Comparison of ENCODE assay signal across 16 mouse cellular contexts in the genomic region with DNA sequence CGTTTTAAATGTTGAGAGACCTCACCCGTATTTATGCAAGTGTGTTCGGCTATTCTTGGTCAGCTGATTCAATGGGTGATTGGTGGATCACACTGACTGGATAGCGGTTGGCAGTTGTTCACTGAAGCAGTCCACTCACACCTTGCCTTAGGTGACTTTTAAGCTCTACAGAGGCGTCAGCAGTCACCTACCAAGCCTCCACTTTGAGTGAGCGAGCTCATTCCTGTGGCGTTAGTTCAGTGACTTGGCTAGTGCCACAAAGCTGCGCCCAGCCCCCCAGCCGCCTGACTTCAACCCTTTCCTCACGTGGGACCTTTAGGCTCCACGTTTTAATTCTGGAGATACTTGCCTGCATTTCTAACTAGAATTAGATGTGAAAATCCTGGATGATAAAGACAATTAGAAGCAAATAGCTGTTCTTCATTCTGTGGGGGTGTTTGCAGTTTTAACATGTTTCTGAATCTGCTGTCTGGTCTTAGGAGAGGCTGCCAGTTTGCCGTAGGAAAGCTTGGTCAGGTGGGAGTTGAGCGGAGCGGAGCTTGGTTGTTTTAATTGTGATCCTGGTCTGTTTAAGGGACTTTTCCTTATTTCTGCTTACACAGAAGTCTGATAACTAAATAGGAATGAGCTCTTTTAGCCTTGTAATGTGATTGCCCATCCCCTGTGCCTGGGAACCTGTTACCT.
A peak's percentile ranks its signal among the peaks of the same experiment; 100 is the strongest.
DNase-seq lines count a peak whose midpoint lies in the region; ATAC-seq lines count a peak whose summit lies in the region.
"Had no signal": no experiment of that assay in that cellular context is flagged by ENCODE, and none has a peak within 500 bp of the region (broad histone marks: within the 10 kb centered on the region; RNA-seq: fewer than 3 reads in every experiment).

No protein-coding gene starts in this region.

- H3K27me3 ChIP-seq in limb, embryonic 11.5 days (ENCODE audit: control insufficient read depth, insufficient read depth, low read length), result no peaks in the 10 kb centered on the region
- no peaks in the 10 kb centered on the region for H3K27me3 ChIP-seq in limb, embryonic 10.5 days (ENCODE audit: low read depth, poor library complexity, severe bottlenecking)
- H3K27me3 ChIP-seq in embryonic facial prominence, embryonic 10.5 days (replicated peaks; ENCODE audit: low read depth, poor library complexity, severe bottlenecking), result no peaks in the 10 kb centered on the region
- no peaks in the 10 kb centered on the region for H3K27me3 ChIP-seq in heart, embryonic 12.5 days (replicated peaks)
- no peaks in the 10 kb centered on the region for H3K27me3 ChIP-seq in limb, embryonic 15.5 days
- no peaks in the 10 kb centered on the region for H3K27me3 ChIP-seq in kidney, embryonic 16.5 days (ENCODE audit: insufficient read depth, low read length)
- H3K27me3 ChIP-seq: CH12.LX; hindbrain, embryonic 12.5 days; liver, embryonic 15.5 days; midbrain, embryonic 12.5 days had no signal

- H3K4me2 ChIP-seq in limb, embryonic 11.5 days (ENCODE audit: low read depth, severe bottlenecking), result no peak overlapping the region
- H3K4me2 ChIP-seq in heart, embryonic 12.5 days, result 0 out of 2 replicates have a peak overlapping the region, but pooled peaks have one; percentile 5
- H3K4me2 ChIP-seq in limb, embryonic 15.5 days, result no peak overlapping the region
- H3K4me2 ChIP-seq in kidney, embryonic 16.5 days (replicated peaks; ENCODE audit: low read depth, low read length), result no peak overlapping the region
- H3K4me2 ChIP-seq: hindbrain, embryonic 12.5 days; liver, embryonic 15.5 days; midbrain, embryonic 12.5 days had no signal

- H3K27ac ChIP-seq in limb, embryonic 11.5 days (replicated peaks; ENCODE audit: low read depth, low read length), result peak overlapping the region; percentile 83
- no peak overlapping the region; the same call in 1 of the 2 replicates for H3K27ac ChIP-seq in limb, embryonic 10.5 days
- peak overlapping the region; percentile 78; the same call in 1 of the 2 replicates for H3K27ac ChIP-seq in embryonic facial prominence, embryonic 10.5 days (replicated peaks)
- H3K27ac ChIP-seq in heart, embryonic 12.5 days (ENCODE audit: poor library complexity, severe bottlenecking), result peak overlapping the region; percentile 65
- peak overlapping the region; percentile 91 for H3K27ac ChIP-seq in limb, embryonic 15.5 days
- no peak overlapping the region for H3K27ac ChIP-seq in kidney, embryonic 16.5 days (ENCODE audit: low read length)
- H3K27ac ChIP-seq: layer of hippocampus, adult 2 months; liver, embryonic 15.5 days; midbrain, embryonic 12.5 days had no signal

- H3K9ac ChIP-seq in limb, embryonic 11.5 days (ENCODE audit: low read length), result no peak overlapping the region
- H3K9ac ChIP-seq in heart, embryonic 12.5 days, result no peak overlapping the region
- no peak overlapping the region for H3K9ac ChIP-seq in limb, embryonic 15.5 days
- H3K9ac ChIP-seq in kidney, embryonic 16.5 days (replicated peaks; ENCODE audit: low read length), result no peak overlapping the region
- H3K9ac ChIP-seq: hindbrain, embryonic 12.5 days; liver, embryonic 15.5 days had no signal

- WGBS in limb, embryonic 11.5 days, result 76% methylated on average over 14 of the region's 14 CpGs
- 82% methylated on average over 14 of the region's 14 CpGs for WGBS in limb, embryonic 10.5 days
- WGBS in embryonic facial prominence, embryonic 10.5 days, result 82% methylated on average over 14 of the region's 14 CpGs
- 52% methylated on average over 14 of the region's 14 CpGs for WGBS in heart, embryonic 12.5 days
- 53% methylated on average over 14 of the region's 14 CpGs for WGBS in limb, embryonic 15.5 days
- WGBS in kidney, embryonic 16.5 days, result 81% methylated on average over 14 of the region's 14 CpGs

- peaks cover 29% of the 10 kb centered on the region for H3K4me1 ChIP-seq in limb, embryonic 11.5 days (ENCODE audit: control insufficient read depth, insufficient read depth, low read length)
- peaks cover 55% of the 10 kb centered on the region for H3K4me1 ChIP-seq in limb, embryonic 10.5 days
- H3K4me1 ChIP-seq in embryonic facial prominence, embryonic 10.5 days, result peaks cover 40% of the 10 kb centered on the region
- H3K4me1 ChIP-seq in heart, embryonic 12.5 days (replicated peaks), result peaks cover 38% of the 10 kb centered on the region
- peaks cover 44% of the 10 kb centered on the region for H3K4me1 ChIP-seq in limb, embryonic 15.5 days
- peaks cover 12% of the 10 kb centered on the region; the same call in 1 of the 2 replicates for H3K4me1 ChIP-seq in kidney, embryonic 16.5 days (ENCODE audit: insufficient read depth, low read length)
- H3K4me1 ChIP-seq: liver, embryonic 15.5 days had no signal

- H3K4me3 ChIP-seq in limb, embryonic 11.5 days (ENCODE audit: low read depth, low read length), result no peak overlapping the region
- H3K4me3 ChIP-seq in limb, embryonic 10.5 days, result no peak overlapping the region
- no peak overlapping the region for H3K4me3 ChIP-seq in embryonic facial prominence, embryonic 10.5 days
- H3K4me3 ChIP-seq in heart, embryonic 12.5 days, result no peak overlapping the region
- H3K4me3 ChIP-seq in limb, embryonic 15.5 days, result no peak overlapping the region
- H3K4me3 ChIP-seq in kidney, embryonic 16.5 days (ENCODE audit: low read length), result no peak overlapping the region
- H3K4me3 ChIP-seq: hindbrain, embryonic 12.5 days; layer of hippocampus, adult 2 months; liver, embryonic 15.5 days; midbrain, embryonic 12.5 days had no signal

- no peak for DNase-seq in limb, embryonic 11.5 days (ENCODE audit: low spot score)
- no peak for DNase-seq in limb, embryonic 10.5 days (ENCODE audit: low spot score)
- DNase-seq in embryonic facial prominence, embryonic 10.5 days (ENCODE audit: low spot score), result no peak
- no peak for DNase-seq in adrenal gland, adult 18-20 months (ENCODE audit: low spot score in 2 of 2)
- no peak for DNase-seq in ovary, postnatal 36 days (ENCODE audit: low spot score)
- DNase-seq: adrenal gland, postnatal 10 days; thymus, adult 2 months had no signal

- no peaks in the 10 kb centered on the region for H3K9me3 ChIP-seq in limb, embryonic 11.5 days (ENCODE audit: control insufficient read depth, low read length)
- H3K9me3 ChIP-seq in limb, embryonic 10.5 days (replicated peaks), result no peaks in the 10 kb centered on the region
- H3K9me3 ChIP-seq in embryonic facial prominence, embryonic 10.5 days, result no peaks in the 10 kb centered on the region
- no peaks in the 10 kb centered on the region for H3K9me3 ChIP-seq in heart, embryonic 12.5 days (replicated peaks)
- H3K9me3 ChIP-seq in limb, embryonic 15.5 days, result no peaks in the 10 kb centered on the region
- no peaks in the 10 kb centered on the region for H3K9me3 ChIP-seq in kidney, embryonic 16.5 days (ENCODE audit: low read length)
- H3K9me3 ChIP-seq: hindbrain, embryonic 12.5 days; liver, embryonic 15.5 days; midbrain, embryonic 12.5 days had no signal

- peaks cover 8% of the 10 kb centered on the region for H3K36me3 ChIP-seq in limb, embryonic 11.5 days (ENCODE audit: control insufficient read depth, insufficient read depth, low read length)
- peaks cover 71% of the 10 kb centered on the region for H3K36me3 ChIP-seq in limb, embryonic 10.5 days
- peaks cover 69% of the 10 kb centered on the region for H3K36me3 ChIP-seq in embryonic facial prominence, embryonic 10.5 days (replicated peaks)
- peaks cover 59% of the 10 kb centered on the region for H3K36me3 ChIP-seq in heart, embryonic 12.5 days
- H3K36me3 ChIP-seq in limb, embryonic 15.5 days, result peaks cover 47% of the 10 kb centered on the region
- H3K36me3 ChIP-seq in kidney, embryonic 16.5 days (ENCODE audit: insufficient read depth, low read length), result peaks cover 49% of the 10 kb centered on the region

- no peak for ATAC-seq in limb, embryonic 11.5 days (ENCODE audit: insufficient number of reproducible peaks, low FRiP score, low TSS enrichment, low read depth)
- no peak for ATAC-seq in heart, embryonic 12.5 days (ENCODE audit: insufficient number of reproducible peaks, low FRiP score)
- ATAC-seq in limb, embryonic 15.5 days (ENCODE audit: insufficient number of reproducible peaks, low FRiP score, low TSS enrichment, low read depth), result no peak
- no peak for ATAC-seq in kidney, embryonic 16.5 days (ENCODE audit: low FRiP score, low TSS enrichment)
- ATAC-seq: intestine, postnatal 0 days had no signal

Comparison
In these comparisons a context has a peak if more than half of its experiments do, and no peak if none do; other contexts are left out.
1. H3K27ac ChIP-seq: peak in limb, embryonic 11.5 days (single experiment), embryonic facial prominence, embryonic 10.5 days (single experiment), heart, embryonic 12.5 days (single experiment) and limb, embryonic 15.5 days (single experiment); none in limb, embryonic 10.5 days (single experiment) and kidney, embryonic 16.5 days (single experiment).